Mouse (Mus musculus) 3T3-L1 (cell line): Measurements from ENCODE around the gene Gpatch3.

Experiments
- DNase-seq: peaks from one replicate; pipeline ENCODE4 v3.0.0-alpha.2; 2015; ENCODE audit warnings: low read depth, low spot score

Gene Gpatch3

GRCm38 (mm10) chr4:133574070-133574842, at the start of gene Gpatch3:
Gene Gpatch3 (plus strand): TSS chr4:133574745.
- peak; percentile 96 for DNase-seq

- no peak for DNase-seq
These were observed 46.8 kb upstream of the Gpatch3 start for GRCm38 (mm10) chr4:133527788-133528187.

- no peak for DNase-seq
These were observed 41.8 kb upstream of the Gpatch3 start for GRCm38 (mm10) chr4:133532777-133533176.

GRCm38 (mm10) chr4:133536081-133536480, 38.5 kb upstream of the Gpatch3 start:
- no peak for DNase-seq

GRCm38 (mm10) chr4:133536652-133537051, 37.9 kb upstream of the Gpatch3 start:
- no peak for DNase-seq

- DNase-seq = peak; percentile 97
These were observed 29.0 kb upstream of the Gpatch3 start, which contains the start of gene Nudc for GRCm38 (mm10) chr4:133545272-133546231. Gene Nudc (minus strand): TSS chr4:133545996.

- DNase-seq = no peak
These were observed 22.5 kb upstream of the Gpatch3 start for GRCm38 (mm10) chr4:133552029-133552428.

- no peak for DNase-seq
These were observed 21.6 kb upstream of the Gpatch3 start, which contains the start of gene Nr0b2 for GRCm38 (mm10) chr4:133552768-133553447. Gene Nr0b2 (plus strand): TSS chr4:133553376.

GRCm38 (mm10) chr4:133553448-133554330, 20.9 kb upstream of the Gpatch3 start:
- DNase-seq = no peak

GRCm38 (mm10) chr4:133557041-133557717, 17.4 kb upstream of the Gpatch3 start:
- DNase-seq = no peak

GRCm38 (mm10) chr4:133559846-133560245, 14.7 kb upstream of the Gpatch3 start:
- no peak for DNase-seq

GRCm38 (mm10) chr4:133561622-133562021, 12.9 kb upstream of the Gpatch3 start:
- no peak for DNase-seq

- no peak for DNase-seq
These were observed 11.4 kb upstream of the Gpatch3 start for GRCm38 (mm10) chr4:133563123-133563571.

- no peak for DNase-seq
These were observed 7.3 kb upstream of the Gpatch3 start for GRCm38 (mm10) chr4:133567251-133567650.

GRCm38 (mm10) chr4:133569291-133570065, 5.1 kb upstream of the Gpatch3 start:
- no peak for DNase-seq

GRCm38 (mm10) chr4:133570066-133570466, 4.5 kb upstream of the Gpatch3 start:
- peak; percentile 64 for DNase-seq

- no peak for DNase-seq
These were observed 278 bp downstream of the Gpatch3 start for GRCm38 (mm10) chr4:133574843-133575202.

- DNase-seq = no peak
These were observed 3.4 kb downstream of the Gpatch3 start for GRCm38 (mm10) chr4:133577983-133578382.

- no peak for DNase-seq
These were observed 9.1 kb downstream of the Gpatch3 start for GRCm38 (mm10) chr4:133583690-133584058.
